Mouse (Mus musculus): ENCODE results near the gene Iqgap3.
A peak's percentile ranks its signal among the peaks of the same experiment; 100 is the strongest.

The Iqgap3 gene

DNA sequence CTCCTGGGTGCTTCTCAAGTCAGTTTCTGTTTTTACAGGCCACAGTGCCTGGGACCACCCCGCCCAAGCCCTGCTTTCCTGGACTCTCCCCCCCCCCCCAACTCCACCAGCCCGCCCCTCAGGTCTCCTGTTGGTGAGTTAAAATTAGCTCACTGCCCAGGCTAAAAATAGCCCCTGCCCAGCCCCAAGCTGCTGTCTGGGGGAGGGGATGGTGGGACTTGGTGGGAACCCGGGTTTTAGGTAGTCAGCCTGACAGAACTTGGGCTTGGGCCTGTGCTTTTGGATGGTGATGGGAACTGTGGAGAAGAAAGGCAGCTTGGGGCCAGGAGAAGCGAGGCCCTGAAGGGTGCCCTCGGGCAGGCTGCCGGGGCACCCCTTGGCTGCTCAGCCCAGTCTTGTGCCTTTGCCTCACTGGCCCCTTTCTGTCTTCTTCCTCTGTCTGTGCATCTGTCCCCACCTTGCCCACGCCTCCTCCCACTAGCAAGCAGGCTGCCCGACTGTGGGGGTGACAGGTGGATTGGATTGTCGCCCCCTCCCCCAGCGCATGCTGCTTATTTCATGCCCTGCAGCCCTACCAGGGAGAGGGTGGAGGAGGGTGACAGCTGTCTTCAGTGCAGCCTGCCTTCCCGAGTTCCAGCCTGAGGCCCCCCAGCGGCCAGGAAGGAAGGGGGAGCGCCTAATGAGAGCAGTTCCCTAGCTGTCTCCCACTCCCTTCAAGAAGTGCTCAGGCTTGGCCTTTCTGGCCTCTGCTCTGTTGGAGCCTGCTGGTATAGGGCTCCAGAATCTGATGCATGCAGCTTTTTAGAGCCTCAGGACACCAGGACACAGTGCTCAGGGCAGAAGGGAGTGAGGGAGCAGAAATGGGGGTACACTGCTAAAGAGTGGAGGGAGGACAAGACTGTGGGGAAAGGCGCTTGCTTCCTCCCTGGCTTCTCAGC lies 68.6 kb downstream of the Iqgap3 start:
- DNase-seq (ENCODE audit: low spot score): no peak

DNA sequence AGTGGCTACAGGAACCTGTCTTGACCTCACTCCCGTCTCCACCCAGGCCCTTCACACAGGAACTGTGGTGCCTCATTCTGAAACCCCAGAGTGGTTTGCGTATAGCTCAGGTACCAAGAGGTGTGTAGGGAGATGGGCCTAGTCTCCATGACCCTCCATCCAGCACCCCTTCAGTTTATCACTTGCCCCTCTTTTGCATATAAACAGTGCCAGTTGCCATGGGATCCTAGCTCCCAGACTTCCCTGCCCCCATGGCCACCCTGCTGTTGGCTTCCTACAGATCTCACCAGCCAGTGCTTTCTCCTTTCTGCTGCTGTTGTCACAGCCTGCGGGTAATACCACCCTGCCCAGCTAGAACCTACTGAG lies 69.2 kb downstream of the Iqgap3 start:
- peak; percentile 39 for DNase-seq (ENCODE audit: low spot score)

- peak; percentile 42 for DNase-seq (ENCODE audit: low spot score)
Measured at GRCm38 (mm10) chr3:88152056-88152455, 70.3 kb downstream of the Iqgap3 start.

DNA sequence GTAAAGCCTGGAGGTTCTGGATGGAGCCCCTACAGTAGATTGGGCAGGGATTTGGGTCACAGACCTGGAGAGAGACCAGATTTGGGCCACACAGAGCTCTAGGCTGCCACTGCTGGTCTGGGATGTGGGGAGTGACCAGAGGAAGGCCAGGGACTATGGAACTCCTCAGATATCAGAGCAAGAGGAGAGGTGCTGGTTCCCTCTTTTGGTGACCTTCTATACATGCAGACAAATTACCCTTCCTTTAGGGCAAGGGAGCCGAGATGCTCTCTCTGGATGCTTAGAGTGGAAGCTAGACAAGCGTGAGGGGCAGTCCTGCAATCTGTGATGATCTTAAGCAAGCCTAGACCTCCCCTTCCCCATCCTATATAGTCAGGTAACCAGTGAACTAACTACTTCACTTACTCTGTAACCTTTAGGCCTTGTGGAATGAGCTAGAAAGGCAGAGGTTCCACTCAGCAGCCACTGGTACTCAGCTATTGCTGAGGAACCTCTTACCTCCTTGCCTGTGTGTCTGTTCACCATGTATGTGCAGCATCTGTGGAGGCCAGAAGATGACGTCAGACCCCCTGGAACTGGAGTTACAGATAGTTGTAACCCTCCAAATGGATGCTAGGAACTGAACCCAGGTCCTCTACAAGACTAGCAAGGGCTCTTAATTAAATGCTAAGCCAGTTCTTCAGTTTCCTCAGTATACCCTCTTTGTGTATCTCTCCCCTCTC lies 71.7 kb downstream of the Iqgap3 start:
- DNase-seq (ENCODE audit: low spot score): no peak

DNA sequence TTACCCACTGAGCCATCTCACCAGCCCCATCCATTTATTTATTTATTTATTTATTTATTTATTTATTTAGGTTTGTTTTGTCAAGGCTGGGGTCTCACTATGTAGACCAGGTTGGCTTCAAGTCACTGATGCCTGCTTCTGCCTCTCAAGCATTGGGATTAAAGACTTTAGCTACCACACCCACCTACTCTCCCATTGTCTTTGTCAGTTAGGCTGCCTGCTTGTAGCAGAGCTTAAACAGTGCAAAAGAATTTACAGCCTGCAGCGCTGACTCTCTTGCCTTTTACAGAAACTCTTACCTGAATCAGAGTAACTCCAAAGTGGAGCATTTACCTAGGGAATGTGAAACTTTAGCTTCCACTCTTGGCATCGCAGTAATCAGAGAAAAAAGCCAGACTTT lies 72.5 kb downstream of the Iqgap3 start:
- no peak for DNase-seq (ENCODE audit: low spot score)

- DNase-seq (ENCODE audit: low spot score): no peak
Measured at GRCm38 (mm10) chr3:88156817-88157216, 75.0 kb downstream of the Iqgap3 start.

DNA sequence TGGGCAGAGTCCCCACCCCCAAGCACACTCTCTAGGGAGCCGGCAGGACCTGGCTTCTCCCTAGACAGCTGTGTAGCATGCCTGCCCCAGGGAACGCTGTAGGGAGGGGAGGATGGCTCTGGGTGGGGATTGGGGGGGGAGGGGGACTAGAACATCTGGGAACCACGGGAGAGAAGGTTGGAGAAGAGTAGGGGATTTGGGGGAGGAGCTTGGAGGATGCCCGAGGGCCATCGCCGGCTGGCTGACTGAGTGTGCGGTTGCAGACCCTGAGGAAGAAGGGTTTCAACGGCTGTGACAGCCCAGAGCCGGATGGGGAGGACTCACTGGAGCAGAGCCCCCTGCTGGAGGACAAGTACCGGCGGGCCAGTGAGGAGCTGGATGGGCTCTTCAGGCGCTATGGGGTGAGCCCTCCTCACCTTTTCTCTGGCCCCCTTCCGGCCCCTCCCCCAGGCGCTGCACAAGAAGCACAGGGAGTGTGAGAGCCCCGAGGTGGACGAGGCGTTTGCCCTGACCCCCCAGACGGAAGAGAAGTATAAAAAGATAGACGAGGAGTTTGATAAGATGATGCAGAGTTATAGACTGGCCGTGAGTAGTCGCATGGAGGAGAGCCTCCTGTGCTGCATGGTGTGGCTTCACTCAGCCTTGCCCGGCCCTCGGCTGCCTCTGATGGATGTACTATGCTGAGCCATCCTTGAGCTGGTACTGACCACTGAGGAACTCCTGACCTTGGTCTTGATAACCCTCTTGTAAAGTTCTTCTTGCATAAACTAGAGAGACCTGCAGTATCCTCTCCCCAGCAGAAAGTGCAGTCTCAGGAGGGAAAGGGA lies 76.2 kb downstream of the Iqgap3 start:
- peak; percentile 63 for DNase-seq (ENCODE audit: low spot score)

DNA sequence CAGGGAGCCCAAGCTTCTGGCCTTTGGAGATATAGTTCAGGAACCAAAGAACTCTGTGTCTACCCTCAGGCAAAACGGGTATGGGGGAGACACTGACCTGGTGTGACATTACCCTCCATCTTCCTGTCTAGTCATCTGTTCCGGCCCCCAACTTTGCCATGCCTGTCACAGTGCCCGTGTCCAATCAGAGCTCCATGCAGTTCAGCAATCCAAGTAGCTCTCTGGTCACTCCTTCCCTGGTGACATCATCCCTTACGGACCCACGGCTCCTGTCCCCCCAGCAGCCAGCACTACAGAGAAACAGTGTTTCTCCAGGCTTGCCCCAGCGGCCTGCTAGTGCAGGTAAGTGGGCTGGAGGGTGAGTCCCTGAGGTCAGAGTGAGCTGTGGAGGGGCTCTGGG lies 77.2 kb downstream of the Iqgap3 start:
- DNase-seq (ENCODE audit: low spot score): no peak

- DNase-seq (ENCODE audit: low spot score): no peak
Measured at GRCm38 (mm10) chr3:88160856-88161255, 79.1 kb downstream of the Iqgap3 start.

- DNase-seq (ENCODE audit: low spot score): no peak
Measured at GRCm38 (mm10) chr3:88162259-88162658, 80.5 kb downstream of the Iqgap3 start.

GRCm38 (mm10) chr3:88162811-88163210 lies 81.0 kb downstream of the Iqgap3 start:
- DNase-seq (ENCODE audit: low spot score): no peak

GRCm38 (mm10) chr3:88163847-88164246 lies 82.1 kb downstream of the Iqgap3 start:
- DNase-seq (ENCODE audit: low spot score): no peak

DNA sequence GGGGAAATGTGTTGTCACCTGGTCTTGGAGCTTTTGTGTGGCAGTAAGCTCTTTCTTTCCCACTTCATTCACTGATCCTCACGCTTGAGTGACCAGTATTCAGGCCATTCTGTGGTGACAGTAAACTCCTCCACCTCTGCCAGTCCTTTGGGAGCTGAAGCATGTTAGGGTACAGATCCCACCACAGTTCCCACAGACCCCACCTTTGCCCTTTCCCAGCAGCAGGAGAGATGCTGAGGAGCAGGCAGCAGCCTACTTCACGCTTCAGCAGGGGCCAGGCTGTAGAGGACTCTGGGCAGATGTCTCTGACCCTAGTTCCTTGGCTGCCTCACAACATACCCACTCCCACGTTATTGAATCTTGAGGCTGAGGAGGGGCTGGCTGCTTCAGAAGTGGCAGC lies 82.5 kb downstream of the Iqgap3 start:
- no peak for DNase-seq (ENCODE audit: low spot score)

- DNase-seq (ENCODE audit: low spot score): no peak
Measured at GRCm38 (mm10) chr3:88166056-88166455, 84.3 kb downstream of the Iqgap3 start.

GRCm38 (mm10) chr3:88170361-88170760 lies 88.6 kb downstream of the Iqgap3 start:
- no peak for DNase-seq (ENCODE audit: low spot score)

All from T-cell, adult 2 months (primary cell).